Mouse (Mus musculus) embryonic fibroblast, embryonic 13.5 days (primary cell): ENCODE measurements at regions not wholly inside any gene's neighbourhood (a gene's known extent, or its start where the extent isn't known, plus 50 kb on each side); places are given as distances from the start of the nearest gene placed in this dataset.

Experiments used
- H3K27ac ChIP-seq: 2 replicates; pipeline ENCODE4 v1.5.1; 2012; ENCODE audit warnings: low read length, control low read depth, inconsistent platforms; ENCODE audit not compliant: insufficient read depth
- H3K4me1 ChIP-seq: 2 replicates; pipeline ENCODE4 v1.6.1; 2011; ENCODE audit warnings: low read length; ENCODE audit not compliant: control insufficient read depth, insufficient read depth
- H3K4me3 ChIP-seq: 2 replicates; pipeline ENCODE4 v1.5.1; 2011; ENCODE audit warnings: mild to moderate bottlenecking, control low read depth, low read length; ENCODE audit not compliant: insufficient read depth
- CTCF ChIP-seq: IDR thresholded peaks from 2 replicates; pipeline ENCODE4 v1.5.1; 2011; ENCODE audit warnings: mild to moderate bottlenecking, control low read depth, low read length, moderate library complexity, borderline replicate concordance; ENCODE audit not compliant: insufficient read depth
- POLR2A ChIP-seq: IDR thresholded peaks from 2 replicates; pipeline ENCODE4 v1.6.1; 2011; ENCODE audit warnings: low read depth, mild to moderate bottlenecking, control low read depth, low read length, moderate library complexity

- no peak for TF ChIP-seq CTCF
- TF ChIP-seq POLR2A = no peak
- Histone ChIP-seq H3K4me3 (no peak overlapping the region), H3K27ac (no peak overlapping the region), H3K4me1 (no peaks in the 10 kb centered on the region)
Measured at GRCm38 (mm10) chr13:118849541-118849940, 179.9 kb downstream of the Fgf10 start.

- TF ChIP-seq CTCF (no peak), POLR2A (no peak)
- no peak overlapping the region; the same call in 1 of the 2 replicates for H3K27ac ChIP-seq
- H3K4me1 ChIP-seq = no peaks in the 10 kb centered on the region
- H3K4me3 ChIP-seq = no peak overlapping the region
Measured at GRCm38 (mm10) chr13:118850708-118851107, 181.1 kb downstream of the Fgf10 start.

GRCm38 (mm10) chr13:118886339-118886810 lies 216.8 kb downstream of the Fgf10 start:
- Histone ChIP-seq H3K4me3 (no peak overlapping the region), H3K27ac (no peak overlapping the region), H3K4me1 (no peaks in the 10 kb centered on the region)
- TF ChIP-seq CTCF = no peak
- no peak for TF ChIP-seq POLR2A

GRCm38 (mm10) chr13:118895079-118895478 lies 225.5 kb downstream of the Fgf10 start:
- Histone ChIP-seq H3K27ac (no peak overlapping the region), H3K4me3 (no peak overlapping the region), H3K4me1 (no peaks in the 10 kb centered on the region)
- no peak for TF ChIP-seq CTCF
- TF ChIP-seq POLR2A = no peak

- H3K4me1 ChIP-seq = no peaks in the 10 kb centered on the region
- no peak overlapping the region for H3K4me3 ChIP-seq
- H3K27ac ChIP-seq = no peak overlapping the region
- TF ChIP-seq CTCF = no peak
- TF ChIP-seq POLR2A = no peak
Measured at GRCm38 (mm10) chr13:118901950-118902349, 232.4 kb downstream of the Fgf10 start.

- TF ChIP-seq POLR2A = no peak
- no peak for TF ChIP-seq CTCF
- H3K4me1 ChIP-seq = no peaks in the 10 kb centered on the region
- no peak overlapping the region for H3K27ac ChIP-seq
- no peak overlapping the region for H3K4me3 ChIP-seq
Measured at GRCm38 (mm10) chr13:118910351-118910750, 240.8 kb downstream of the Fgf10 start.

GRCm38 (mm10) chr13:118940786-118941185 lies 271.2 kb downstream of the Fgf10 start:
- no peak overlapping the region for H3K27ac ChIP-seq
- no peak overlapping the region for H3K4me3 ChIP-seq
- no peak for TF ChIP-seq CTCF
- no peak for TF ChIP-seq POLR2A
- no peaks in the 10 kb centered on the region for H3K4me1 ChIP-seq

- no peak for TF ChIP-seq POLR2A
- TF ChIP-seq CTCF = no peak
- Histone ChIP-seq H3K27ac (no peak overlapping the region), H3K4me3 (no peak overlapping the region), H3K4me1 (no peaks in the 10 kb centered on the region)
Measured at GRCm38 (mm10) chr13:118966120-118966676, 296.6 kb downstream of the Fgf10 start.

- TF ChIP-seq CTCF = no peak
- no peak for TF ChIP-seq POLR2A
- no peak overlapping the region for H3K4me3 ChIP-seq
- H3K4me1 ChIP-seq = no peaks in the 10 kb centered on the region
- H3K27ac ChIP-seq = no peak overlapping the region
Measured at GRCm38 (mm10) chr13:118967707-118968106, 298.1 kb downstream of the Fgf10 start.

- TF ChIP-seq POLR2A (no peak), CTCF (no peak)
- H3K4me3 ChIP-seq = no peak overlapping the region
- H3K27ac ChIP-seq = no peak overlapping the region
- H3K4me1 ChIP-seq = no peaks in the 10 kb centered on the region
Measured at GRCm38 (mm10) chr13:118975008-118975407, 305.4 kb downstream of the Fgf10 start.

- Histone ChIP-seq H3K4me3 (no peak overlapping the region), H3K27ac (no peak overlapping the region), H3K4me1 (no peaks in the 10 kb centered on the region)
- no peak for TF ChIP-seq CTCF
- no peak for TF ChIP-seq POLR2A
Measured at GRCm38 (mm10) chr13:118975519-118975918, 305.9 kb downstream of the Fgf10 start.

GRCm38 (mm10) chr13:118979505-118979904 lies 309.9 kb downstream of the Fgf10 start:
- TF ChIP-seq POLR2A (no peak), CTCF (no peak)
- H3K27ac ChIP-seq = no peak overlapping the region
- H3K4me3 ChIP-seq = no peak overlapping the region
- H3K4me1 ChIP-seq = no peaks in the 10 kb centered on the region
